Mouse (Mus musculus): ENCODE results near the gene Wnt10b. TPM values are rescaled to one million over a fixed set of nuclear protein-coding genes. Genes with fewer than 3 reads are reported as not detected.
"Not testable (repeated sequence)": the region's sequence is repeated elsewhere in the genome, so short reads cannot be mapped to it uniquely, and the experiment has no call there.

Gene Wnt10b
- 0.21 and 0.44 TPM in 2 replicates for polyA plus RNA-seq (2016; fragmentation: Nextera tagmentation; extraction: Ambion mirVana)

- WGBS, result under 1% methylated on average over 33 of the region's 33 CpGs
- peak within 1 kb of the TSS; percentile 38 for H3K4me3 ChIP-seq
- no peak for DNase-seq (ENCODE audit: low spot score)
- no peak within 1 kb of the TSS for H3K27ac ChIP-seq
- peaks cover 52% of the 10 kb centered on the region for H3K4me1 ChIP-seq (replicated peaks)
- H3K9me3 ChIP-seq, result peaks cover 3% of the 10 kb centered on the region; the same call in 1 of the 2 replicates
- peaks cover 100% of the 10 kb centered on the region for H3K27me3 ChIP-seq (ENCODE audit: insufficient read depth, poor library complexity, severe bottlenecking)
- no peaks in the 10 kb centered on the region for H3K36me3 ChIP-seq
These were observed at the start of gene Wnt10b for GRCm38 (mm10) chr15:98777762-98778161. Gene Wnt10b, minus strand, starts transcription at chr15:98778150.

- DNase-seq (ENCODE audit: low spot score), result no peak
- Histone ChIP-seq H3K4me3 (no peak overlapping the region), H3K27ac (no peak overlapping the region), H3K27me3 (ENCODE audit: insufficient read depth, poor library complexity, severe bottlenecking) (no peaks in the 10 kb centered on the region), H3K9me3 (no peaks in the 10 kb centered on the region), H3K4me1 (replicated peaks) (peaks cover 19% of the 10 kb centered on the region), H3K36me3 (peaks cover 40% of the 10 kb centered on the region)
- WGBS, result 91% methylated on average over 7 of the region's 7 CpGs
These were observed 49.7 kb upstream of the Wnt10b start for GRCm38 (mm10) chr15:98827611-98828011.

- Histone ChIP-seq H3K27ac (no peak overlapping the region), H3K4me3 (no peak overlapping the region), H3K4me1 (replicated peaks) (no peaks in the 10 kb centered on the region), H3K27me3 (ENCODE audit: insufficient read depth, poor library complexity, severe bottlenecking) (no peaks in the 10 kb centered on the region), H3K9me3 (no peaks in the 10 kb centered on the region), H3K36me3 (peaks cover 68% of the 10 kb centered on the region)
- 68% methylated on average over 3 of the region's 3 CpGs for WGBS
- no peak for DNase-seq (ENCODE audit: low spot score)
These were observed 45.5 kb upstream of the Wnt10b start for GRCm38 (mm10) chr15:98823434-98823833.

- H3K27me3 ChIP-seq (ENCODE audit: insufficient read depth, poor library complexity, severe bottlenecking), result no peaks in the 10 kb centered on the region
- 88% methylated on average over 5 of the region's 5 CpGs for WGBS
These were observed 44.2 kb upstream of the Wnt10b start for GRCm38 (mm10) chr15:98822147-98822546.

DNA sequence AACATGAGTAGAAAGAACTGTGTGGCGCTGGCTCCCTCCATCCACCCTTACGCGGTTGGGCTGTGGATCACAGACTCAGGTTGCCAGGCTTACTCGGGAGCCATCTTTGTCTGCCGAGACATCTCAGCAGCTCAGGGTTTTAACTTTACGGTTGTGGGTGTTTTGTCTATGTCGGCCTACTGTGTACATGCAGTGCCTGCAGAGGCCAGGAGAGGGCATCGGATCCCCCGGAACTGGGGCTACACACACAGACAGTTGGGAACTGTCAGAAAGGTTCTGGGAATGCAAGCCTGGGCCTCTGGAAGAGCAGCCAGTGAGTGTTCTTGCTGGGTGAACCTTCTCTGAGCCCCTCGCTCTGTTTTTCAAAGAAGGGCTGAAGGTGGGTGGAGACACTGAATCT lies 43.5 kb upstream of the Wnt10b start:
- H3K9me3 ChIP-seq, result no peaks in the 10 kb centered on the region
- H3K4me1 ChIP-seq (replicated peaks), result no peaks in the 10 kb centered on the region
- H3K36me3 ChIP-seq, result peaks cover 71% of the 10 kb centered on the region
- 25% methylated on average over 10 of the region's 10 CpGs for WGBS
- H3K4me3 ChIP-seq, result no peak overlapping the region
- no peaks in the 10 kb centered on the region for H3K27me3 ChIP-seq (ENCODE audit: insufficient read depth, poor library complexity, severe bottlenecking)
- H3K27ac ChIP-seq, result no peak overlapping the region
- DNase-seq (ENCODE audit: low spot score), result no peak

More at GRCm38 (mm10) chr15:98822147-98822546, 44.2 kb upstream of the Wnt10b start:
- no peak for DNase-seq (ENCODE audit: low spot score)
- Histone ChIP-seq H3K36me3 (peaks cover 64% of the 10 kb centered on the region), H3K4me3 (no peak overlapping the region), H3K9me3 (no peaks in the 10 kb centered on the region), H3K27ac (no peak overlapping the region), H3K4me1 (replicated peaks) (no peaks in the 10 kb centered on the region)

DNA sequence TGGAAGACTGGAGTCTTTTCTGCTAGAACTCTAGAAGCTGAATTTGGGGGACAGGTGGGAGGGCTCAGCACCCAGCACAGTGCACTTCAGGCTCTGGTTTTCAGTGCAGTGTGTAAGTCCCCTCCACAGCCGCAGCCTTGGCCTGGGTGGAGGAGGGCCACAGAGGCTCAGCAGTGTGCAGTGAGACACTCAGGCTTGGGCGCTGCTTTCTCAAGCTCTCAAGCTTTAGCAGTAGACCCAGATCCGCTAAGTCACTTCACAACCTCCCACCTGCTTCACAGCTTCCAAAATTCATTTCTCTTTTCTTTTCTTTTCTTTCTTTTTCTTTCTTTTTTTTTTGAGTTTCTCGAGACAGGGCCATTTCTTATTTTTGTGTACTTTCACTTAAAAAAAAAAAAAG lies 43.0 kb upstream of the Wnt10b start:
- H3K4me1 ChIP-seq (replicated peaks), result no peaks in the 10 kb centered on the region
- DNase-seq (ENCODE audit: low spot score), result no peak
- WGBS, result 85% methylated on average over 4 of the region's 4 CpGs
- peaks cover 72% of the 10 kb centered on the region for H3K36me3 ChIP-seq
- H3K27ac ChIP-seq, result no peak overlapping the region
- H3K9me3 ChIP-seq, result no peaks in the 10 kb centered on the region
- H3K4me3 ChIP-seq, result no peak overlapping the region
- no peaks in the 10 kb centered on the region for H3K27me3 ChIP-seq (ENCODE audit: insufficient read depth, poor library complexity, severe bottlenecking)

GRCm38 (mm10) chr15:98818171-98818570 lies 40.2 kb upstream of the Wnt10b start:
- no peak for DNase-seq (ENCODE audit: low spot score)
- 91% methylated on average over 7 of the region's 7 CpGs for WGBS
- H3K36me3 ChIP-seq, result peaks cover 73% of the 10 kb centered on the region
- no peaks in the 10 kb centered on the region for H3K4me1 ChIP-seq (replicated peaks)
- no peaks in the 10 kb centered on the region for H3K9me3 ChIP-seq
- H3K27me3 ChIP-seq (ENCODE audit: insufficient read depth, poor library complexity, severe bottlenecking), result no peaks in the 10 kb centered on the region
- H3K27ac ChIP-seq, result no peak overlapping the region
- H3K4me3 ChIP-seq, result no peak overlapping the region

DNA sequence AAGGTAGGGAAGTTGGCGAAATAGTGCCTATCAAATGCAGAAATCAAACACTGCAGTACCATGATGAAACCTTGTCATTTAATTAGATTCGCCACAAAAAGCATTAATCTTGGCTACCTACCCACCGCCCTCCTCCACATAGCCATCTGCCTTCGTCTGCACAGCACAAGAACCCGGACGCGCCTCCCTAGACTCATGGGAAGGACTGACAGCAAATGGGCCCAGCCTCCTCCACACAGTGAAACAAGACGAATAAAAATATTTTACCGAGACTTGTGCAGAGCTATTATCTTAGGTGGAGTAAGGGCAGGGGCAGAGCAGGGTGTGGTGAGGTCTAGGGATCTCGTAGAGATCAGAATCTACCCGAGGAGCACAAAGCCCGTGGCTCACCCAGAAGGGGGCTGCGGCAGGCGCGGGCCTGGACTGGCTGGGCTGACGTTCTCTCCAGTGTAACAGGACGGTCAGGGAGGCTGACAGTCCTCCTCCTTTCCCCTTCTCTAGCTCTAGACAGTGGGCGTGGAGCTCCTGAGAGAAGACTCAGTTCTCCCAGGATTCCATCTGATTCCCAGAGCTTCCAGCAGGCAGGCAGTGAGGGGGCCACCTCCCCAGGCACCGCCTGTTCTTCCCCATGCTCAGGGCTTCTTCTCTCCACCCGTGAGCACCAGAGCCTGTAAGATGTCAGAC lies 34.9 kb upstream of the Wnt10b start:
- peaks cover 34% of the 10 kb centered on the region for H3K27me3 ChIP-seq (ENCODE audit: insufficient read depth, poor library complexity, severe bottlenecking)
- peaks cover 54% of the 10 kb centered on the region for H3K36me3 ChIP-seq
- no peak overlapping the region for H3K27ac ChIP-seq
- peaks cover 18% of the 10 kb centered on the region for H3K4me1 ChIP-seq (replicated peaks)
- 87% methylated on average over 20 of the region's 20 CpGs for WGBS
- H3K9me3 ChIP-seq, result no peaks in the 10 kb centered on the region
- no peak overlapping the region for H3K4me3 ChIP-seq
- no peak for DNase-seq (ENCODE audit: low spot score)

- not testable (repeated sequence) for DNase-seq (ENCODE audit: low spot score); H3K27ac ChIP-seq; H3K4me3 ChIP-seq; H3K9me3 ChIP-seq
- peaks cover 38% of the 10 kb centered on the region for H3K36me3 ChIP-seq
- WGBS, result 77% methylated on average over 6 of the region's 6 CpGs
- peaks cover 45% of the 10 kb centered on the region for H3K4me1 ChIP-seq (replicated peaks)
- peaks cover 60% of the 10 kb centered on the region for H3K27me3 ChIP-seq (ENCODE audit: insufficient read depth, poor library complexity, severe bottlenecking)
These were observed 32.3 kb upstream of the Wnt10b start for GRCm38 (mm10) chr15:98810212-98810611.

GRCm38 (mm10) chr15:98809390-98809789 lies 31.4 kb upstream of the Wnt10b start, which contains the start of gene Ddn:
Gene Ddn, minus strand, starts transcription at chr15:98809490.
- Histone ChIP-seq H3K36me3 (peaks cover 32% of the 10 kb centered on the region), H3K27ac (no peak within 1 kb of the TSS), H3K4me1 (replicated peaks) (peaks cover 50% of the 10 kb centered on the region), H3K27me3 (ENCODE audit: insufficient read depth, poor library complexity, severe bottlenecking) (peaks cover 69% of the 10 kb centered on the region), H3K4me3 (peak within 1 kb of the TSS; percentile 54), H3K9me3 (no peaks in the 10 kb centered on the region)
- DNase-seq (ENCODE audit: low spot score), result no peak
- 36% methylated on average over 3 of the region's 3 CpGs for WGBS

DNA sequence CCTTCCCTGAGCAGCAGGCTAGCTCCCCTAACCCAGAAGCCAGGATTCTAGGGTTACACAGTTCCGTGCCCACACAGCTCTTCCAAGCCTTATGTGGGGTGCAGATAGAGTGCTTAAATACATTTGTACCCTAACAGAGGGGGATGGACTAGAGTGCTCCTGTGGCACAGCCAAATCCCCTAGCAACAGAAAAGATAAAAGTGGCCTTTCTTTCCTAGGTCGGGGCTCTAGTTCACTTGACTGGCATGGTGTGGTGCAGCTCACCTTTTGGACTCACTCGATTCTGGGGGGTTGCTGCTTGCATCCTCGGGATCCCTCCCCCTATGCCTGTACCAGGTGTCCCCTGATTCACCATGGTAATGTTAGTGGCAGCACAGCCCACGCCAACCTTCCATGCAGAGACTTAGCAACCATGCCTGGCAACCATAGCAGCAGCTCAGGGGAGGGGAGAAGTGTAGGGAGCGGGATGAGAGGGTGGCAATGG lies 30.7 kb upstream of the Wnt10b start:
- peaks cover 50% of the 10 kb centered on the region for H3K4me1 ChIP-seq (replicated peaks)
- WGBS, result 8% methylated on average over 6 of the region's 6 CpGs
- H3K4me3 ChIP-seq, result peak overlapping the region; percentile 54
- H3K27ac ChIP-seq, result no peak overlapping the region
- peaks cover 25% of the 10 kb centered on the region for H3K36me3 ChIP-seq
- H3K27me3 ChIP-seq (ENCODE audit: insufficient read depth, poor library complexity, severe bottlenecking), result peaks cover 76% of the 10 kb centered on the region
- no peak for DNase-seq (ENCODE audit: low spot score)
- no peaks in the 10 kb centered on the region for H3K9me3 ChIP-seq

DNA sequence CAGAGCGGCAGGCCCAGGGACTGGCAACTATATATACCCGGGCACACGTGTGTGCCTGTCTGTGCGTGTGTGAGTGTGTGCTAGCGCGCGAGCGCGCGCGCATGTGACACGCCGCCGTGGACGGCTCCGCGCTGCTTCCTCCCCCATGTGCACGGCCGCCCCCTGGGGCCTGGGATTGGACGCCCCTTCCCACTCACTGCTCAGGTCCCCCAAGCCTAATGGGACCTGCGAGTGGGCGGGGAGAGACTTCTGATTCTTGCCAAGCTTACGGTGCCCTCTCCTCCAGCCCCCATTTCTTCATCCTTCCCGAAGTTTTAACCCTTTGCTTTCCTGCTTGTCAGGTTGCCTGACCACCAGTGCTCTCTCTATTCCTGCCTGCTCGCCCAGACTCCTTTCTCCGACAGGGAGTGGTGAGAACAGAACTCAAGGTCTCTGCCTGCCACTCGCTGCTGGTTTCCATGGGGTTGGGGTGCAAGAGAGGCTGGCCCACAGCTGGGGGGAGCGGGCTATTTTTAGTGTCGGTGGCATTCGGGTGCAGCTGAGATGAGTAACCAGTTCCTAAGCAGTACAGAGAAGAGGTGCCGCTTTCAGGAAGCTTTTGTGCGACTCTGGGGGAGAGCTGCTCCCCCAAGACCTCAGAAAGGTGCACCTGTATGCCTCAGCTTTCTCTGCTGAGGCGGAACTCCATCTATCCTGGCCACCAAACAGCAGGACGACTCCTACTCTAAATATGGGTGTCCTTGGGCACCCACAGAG lies 30.1 kb upstream of the Wnt10b start:
- under 1% methylated on average over 34 of the region's 34 CpGs for WGBS
- peaks cover 19% of the 10 kb centered on the region for H3K36me3 ChIP-seq
- peaks cover 82% of the 10 kb centered on the region for H3K27me3 ChIP-seq (ENCODE audit: insufficient read depth, poor library complexity, severe bottlenecking)
- no peaks in the 10 kb centered on the region for H3K9me3 ChIP-seq
- H3K4me1 ChIP-seq (replicated peaks), result peaks cover 56% of the 10 kb centered on the region
- DNase-seq (ENCODE audit: low spot score), result peak; percentile 51
- peak overlapping the region; percentile 54 for H3K4me3 ChIP-seq
- H3K27ac ChIP-seq, result peak overlapping the region; percentile 81

All from hindbrain, embryonic 10.5 days (tissue).